8 mouse cellular contexts compared by ENCODE assay signal in the genomic region with DNA sequence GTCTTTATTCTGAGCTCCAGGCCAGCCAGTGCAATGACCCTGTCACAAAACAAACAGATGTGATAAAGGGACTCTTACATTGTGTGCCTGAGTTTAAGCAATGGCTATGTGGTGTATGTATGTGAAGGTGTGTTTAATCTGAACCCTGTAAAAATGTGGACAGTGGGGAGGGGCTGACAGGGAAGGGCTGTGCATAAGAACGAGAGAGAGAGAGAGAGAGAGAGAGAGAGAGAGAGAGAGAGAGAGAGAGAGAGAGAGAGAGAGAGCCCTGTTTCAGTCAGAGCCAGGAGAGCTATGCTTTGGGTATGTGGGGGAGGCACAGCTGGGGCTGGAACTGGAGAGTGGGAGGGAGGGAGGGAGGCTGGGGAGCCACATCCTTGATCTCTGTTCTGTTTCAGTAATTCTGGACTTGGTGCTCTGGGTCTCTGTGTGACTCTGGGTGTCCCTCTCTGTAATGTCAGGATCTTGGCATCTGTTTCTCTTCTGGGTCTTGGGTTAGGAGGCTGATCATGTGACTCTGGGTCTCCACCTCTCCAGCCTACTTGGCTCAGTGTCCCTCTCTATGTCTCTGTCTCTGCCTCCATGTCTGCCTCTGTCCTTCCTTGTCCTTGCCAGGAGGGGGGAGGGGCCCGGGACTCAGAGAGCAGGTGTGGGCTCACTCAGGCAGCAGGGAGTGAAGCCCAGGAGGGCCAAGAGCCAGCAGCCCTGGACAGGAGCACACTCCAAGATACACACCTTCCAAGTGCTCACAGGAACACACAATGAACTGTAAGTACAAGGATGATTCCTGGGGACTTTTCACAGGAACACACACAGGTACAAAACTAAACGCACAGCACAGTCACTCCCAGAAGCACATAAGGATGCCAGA. TPM values are rescaled to one million over a fixed set of nuclear protein-coding genes. Genes with fewer than 3 reads are reported as not detected.
DNase-seq lines count a peak whose midpoint lies in the region; ATAC-seq lines count a peak whose summit lies in the region.

No protein-coding gene starts in this region.

- WGBS in forebrain, embryonic 15.5 days = 15% methylated on average over 3 of the region's 3 CpGs
- 23% methylated on average over 3 of the region's 3 CpGs for whole genome bisulfite sequencing in hindbrain, embryonic 10.5 days
- WGBS in limb, embryonic 11.5 days = 18% methylated on average over 3 of the region's 3 CpGs
- WGBS in neural tube, embryonic 12.5 days = 19% methylated on average over 3 of the region's 3 CpGs

- H3K4me3 ChIP-seq in forebrain, embryonic 15.5 days = no peak overlapping the region
- peak overlapping the region; percentile 55; the same call in 1 of the 2 replicates for H3K4me3 ChIP-seq in hindbrain, embryonic 10.5 days
- peak overlapping the region; percentile 30 for H3K4me3 ChIP-seq in limb, embryonic 11.5 days (ENCODE audit: low read depth, low read length)
- H3K4me3 ChIP-seq in neural tube, embryonic 12.5 days = no peak overlapping the region

- H3K27ac ChIP-seq in forebrain, embryonic 15.5 days (replicated peaks) = peak overlapping the region; percentile 68
- H3K27ac ChIP-seq in hindbrain, embryonic 10.5 days = peak overlapping the region; percentile 63
- H3K27ac ChIP-seq in limb, embryonic 11.5 days (replicated peaks; ENCODE audit: low read depth, low read length) = peak overlapping the region; percentile 47; the same call in 1 of the 2 replicates
- 0 out of 2 replicates have a peak overlapping the region, but pooled peaks have one; percentile 3 for H3K27ac ChIP-seq in neural tube, embryonic 12.5 days

- H3K4me2 ChIP-seq in forebrain, embryonic 15.5 days (replicated peaks) = peak overlapping the region; percentile 81
- peak overlapping the region; percentile 98 for H3K4me2 ChIP-seq in limb, embryonic 11.5 days (ENCODE audit: low read depth, severe bottlenecking)
- peak overlapping the region; percentile 89 for H3K4me2 ChIP-seq in neural tube, embryonic 12.5 days (replicated peaks)

- H3K36me3 ChIP-seq in forebrain, embryonic 15.5 days = no peaks in the 10 kb centered on the region
- peaks cover 10% of the 10 kb centered on the region; the same call in 1 of the 2 replicates for H3K36me3 ChIP-seq in hindbrain, embryonic 10.5 days
- no peaks in the 10 kb centered on the region for H3K36me3 ChIP-seq in limb, embryonic 11.5 days (ENCODE audit: control insufficient read depth, insufficient read depth, low read length)
- H3K36me3 ChIP-seq in neural tube, embryonic 12.5 days = no peaks in the 10 kb centered on the region

- H3K4me1 ChIP-seq in forebrain, embryonic 15.5 days = peaks cover 41% of the 10 kb centered on the region
- peaks cover 52% of the 10 kb centered on the region for H3K4me1 ChIP-seq in hindbrain, embryonic 10.5 days (replicated peaks)
- peaks cover 33% of the 10 kb centered on the region for H3K4me1 ChIP-seq in limb, embryonic 11.5 days (ENCODE audit: control insufficient read depth, insufficient read depth, low read length)
- H3K4me1 ChIP-seq in neural tube, embryonic 12.5 days = peaks cover 38% of the 10 kb centered on the region

- H3K9me3 ChIP-seq in forebrain, embryonic 15.5 days = no peaks in the 10 kb centered on the region
- no peaks in the 10 kb centered on the region for H3K9me3 ChIP-seq in hindbrain, embryonic 10.5 days
- H3K9me3 ChIP-seq in limb, embryonic 11.5 days (ENCODE audit: control insufficient read depth, low read length) = no peaks in the 10 kb centered on the region
- H3K9me3 ChIP-seq in neural tube, embryonic 12.5 days = no peaks in the 10 kb centered on the region

- 0 out of 2 replicates have a peak overlapping the region, but pooled peaks have one; percentile 42 for H3K9ac ChIP-seq in forebrain, embryonic 15.5 days (replicated peaks)
- 0 out of 2 replicates have a peak overlapping the region, but pooled peaks have one; percentile 12 for H3K9ac ChIP-seq in limb, embryonic 11.5 days (ENCODE audit: low read length)
- peak overlapping the region; percentile 38; the same call in 1 of the 2 replicates for H3K9ac ChIP-seq in neural tube, embryonic 12.5 days

- peak; percentile 70 to 82 for DNase-seq in adrenal gland, adult (ENCODE audit: inconsistent age in 2 of 2, low spot score in 1 of 2)
- DNase-seq in adrenal gland, adult 8-10 months = no peak
- peak; percentile 89 for DNase-seq in adipocyte (ENCODE audit: low spot score)
- DNase-seq in hindbrain, embryonic 10.5 days (ENCODE audit: low spot score) = peak; percentile 39
- peak; percentile 45 for DNase-seq in limb, embryonic 11.5 days (ENCODE audit: low spot score)
- DNase-seq in spleen, postnatal 10 days (ENCODE audit: low spot score in 2 of 2) = no peak

- ATAC-seq in forebrain, embryonic 15.5 days (replicated peaks) = no peak; the same call in 1 of the 2 replicates
- no peak for ATAC-seq in limb, embryonic 11.5 days (ENCODE audit: insufficient number of reproducible peaks, low FRiP score, low TSS enrichment, low read depth)
- no peak for ATAC-seq in neural tube, embryonic 12.5 days (ENCODE audit: low FRiP score, low read depth)

- no peaks in the 10 kb centered on the region for H3K27me3 ChIP-seq in forebrain, embryonic 15.5 days
- H3K27me3 ChIP-seq in hindbrain, embryonic 10.5 days (ENCODE audit: insufficient read depth, poor library complexity, severe bottlenecking) = peaks cover 35% of the 10 kb centered on the region
- H3K27me3 ChIP-seq in limb, embryonic 11.5 days (ENCODE audit: control insufficient read depth, insufficient read depth, low read length) = 0 out of 2 replicates have a peak, but pooled peaks cover 2% of the 10 kb centered on the region
- peaks cover 3% of the 10 kb centered on the region; the same call in 1 of the 2 replicates for H3K27me3 ChIP-seq in neural tube, embryonic 12.5 days (replicated peaks)

RNA-seq across cellular contexts. Expression of a gene that starts 46.1 kb away (rescaled TPM):
- total RNA-seq in adrenal gland, adult 8-10 months (2022) = 100 to 1,000 TPM; 105 to 158 (median 133) TPM
- 31.8 and 33.6 TPM in 2 replicates for polyA plus RNA-seq in forebrain, embryonic 15.5 days (2015; fragmentation: Nextera tagmentation; extraction: Ambion mirVana)
- polyA plus RNA-seq in hindbrain, embryonic 10.5 days (2016; fragmentation: Nextera tagmentation; extraction: Ambion mirVana) = 42.1 and 67.1 TPM in 2 replicates
- polyA plus RNA-seq in limb, embryonic 11.5 days (2014; fragmentation: Nextera tagmentation; extraction: Ambion mirVana) = 54.7 and 63.6 TPM in 2 replicates
- 30.5 and 48.9 TPM in 2 replicates for polyA plus RNA-seq in neural tube, embryonic 12.5 days (2016; fragmentation: Nextera tagmentation; extraction: Ambion mirVana)

Comparison
In these comparisons a context has a peak if more than half of its experiments do, and no peak if none do; other contexts are left out.
1. DNase-seq: peak in adrenal gland, adult (2 of 2), adipocyte (single experiment), hindbrain, embryonic 10.5 days (single experiment) and limb, embryonic 11.5 days (single experiment); none in adrenal gland, adult 8-10 months (single experiment) and spleen, postnatal 10 days (0 of 2).
2. H3K27ac ChIP-seq: peak in every context shown above with its lines; median percentile 68 in forebrain, embryonic 15.5 days; 63 in hindbrain, embryonic 10.5 days; 47 in limb, embryonic 11.5 days; 3 in neural tube, embryonic 12.5 days.
3. H3K4me3 ChIP-seq: peak in hindbrain, embryonic 10.5 days (single experiment) and limb, embryonic 11.5 days (single experiment); none in forebrain, embryonic 15.5 days (single experiment) and neural tube, embryonic 12.5 days (single experiment).
4. Peak in every context shown above with its lines, with median percentiles within 50 percentile points of each other: H3K4me2 ChIP-seq and H3K9ac ChIP-seq.